Mouse (Mus musculus) B cell, adult 62 days (primary cell): Measurements from ENCODE around the gene Ofd1. TPM values are rescaled to one million over a fixed set of nuclear protein-coding genes. Genes with fewer than 3 reads are reported as not detected.

Source experiments
- total RNA-seq: library from RNA; stranded (reverse); gene quantifications from 4 replicates; pipeline ENCODE4 v1.2.4, GENCODE M21; 2023

Gene Ofd1
- total RNA-seq, result 14.1 to 15.6 TPM (median 14.3 TPM) in 4 replicates

DNA sequence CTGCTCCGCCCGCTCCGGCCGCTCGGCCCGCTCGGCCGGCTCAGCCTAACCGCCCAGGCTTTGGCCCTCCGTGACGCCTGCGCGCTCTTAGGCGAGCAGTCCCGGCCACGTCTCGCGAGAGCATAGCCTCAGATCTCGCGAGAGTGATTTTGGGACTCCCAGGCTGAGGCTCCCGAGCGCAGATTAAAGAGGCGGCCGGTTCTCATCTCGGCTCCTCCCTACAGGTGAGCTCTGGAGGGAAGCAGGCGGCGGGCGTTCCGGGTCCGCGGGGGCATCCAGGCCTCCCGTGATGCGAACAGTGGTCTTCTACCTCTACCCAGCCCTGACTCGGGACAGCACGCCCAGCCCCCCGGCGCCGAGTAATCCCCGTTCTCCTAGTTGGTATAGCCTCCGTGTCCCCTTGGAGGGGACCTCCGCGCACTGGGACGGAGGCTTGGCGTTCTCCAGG lies at the start of gene Ofd1:
TSS of gene Ofd1 (minus strand) at position 89 of the 448 bp plus-strand sequence.

GRCm38 (mm10) chrX:166479365-166479983 lies 39.0 kb upstream of the Ofd1 start, which contains the start of gene Rab9:
Gene Rab9, minus strand, starts transcription at chrX:166479867.

GRCm38 (mm10) chrX:166440036-166440615 lies 378 bp downstream of the Ofd1 start, which contains the start of gene Trappc2:
Gene Trappc2, plus strand, starts transcription at chrX:166440574.

Other genes with a start within 250 kb of the Ofd1 start
- 1.3 to 2.0 TPM (median 1.7 TPM) in 4 replicates for gene Gpm6b, start 201.8 kb downstream of the Ofd1 start, total RNA-seq
- 7.1 to 8.7 TPM (median 8.3 TPM) in 4 replicates for gene Trappc2, start 130 bp downstream of the Ofd1 start, total RNA-seq
- 26.7 to 31.4 TPM (median 29.5 TPM) in 4 replicates for gene Rab9, start 39.2 kb upstream of the Ofd1 start, total RNA-seq
- 6.0 to 9.2 TPM (median 7.5 TPM) in 4 replicates for gene Tceanc, start 77.9 kb upstream of the Ofd1 start, total RNA-seq
- gene Egfl6, start 145.0 kb upstream of the Ofd1 start, total RNA-seq, result 0.69 to 1.1 TPM (median 0.83 TPM) in 4 replicates